Mouse (Mus musculus) ZHBTc4 (cell line): ENCODE results near the gene Gm20388.

Source experiments
- DNase-seq: peaks from one replicate; pipeline ENCODE4 v3.0.0-alpha.2; 2011; ENCODE audit warnings: low read depth, low spot score

The Gm20388 gene

DNA sequence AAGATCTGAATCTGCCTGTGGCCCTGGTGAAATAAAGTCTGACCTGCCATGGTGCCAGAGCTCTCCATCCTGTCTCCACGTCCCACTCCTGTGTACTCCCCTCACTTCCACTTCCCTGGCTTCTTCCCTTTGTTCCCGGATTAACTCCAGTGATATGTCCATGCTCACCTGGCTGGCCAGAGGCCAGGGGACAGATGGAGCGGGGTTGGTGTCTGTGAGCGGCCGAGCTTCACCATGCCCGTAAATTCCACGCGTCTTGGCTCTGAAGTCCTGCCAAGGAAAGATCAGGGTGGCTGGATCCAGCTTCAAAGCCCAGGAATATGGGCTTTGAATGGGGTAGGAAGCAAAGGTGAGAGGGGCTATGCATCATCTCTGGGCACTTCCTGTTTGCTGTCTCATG, 256.5 kb downstream of the Gm20388 start:
- DNase-seq, result no peak

DNA sequence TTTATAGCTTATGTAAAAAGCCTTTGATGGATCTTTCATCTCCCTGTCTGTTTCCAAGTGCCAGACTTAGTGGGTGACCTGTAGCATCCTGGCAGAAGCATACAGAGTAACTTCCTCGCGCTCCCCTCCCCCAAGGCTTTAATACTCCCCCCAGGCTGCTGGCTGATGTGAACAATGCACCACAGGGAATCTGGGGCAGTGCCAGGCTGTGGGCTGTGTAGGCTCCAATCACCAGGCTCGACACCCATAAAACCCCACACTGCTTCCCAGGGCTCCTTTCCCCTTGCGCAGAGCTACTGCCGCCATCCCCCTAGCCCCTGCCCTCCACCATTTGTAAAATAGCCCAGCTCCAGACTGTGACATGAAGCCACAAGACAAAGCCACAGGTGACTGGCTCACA, 257.2 kb downstream of the Gm20388 start:
- no peak for DNase-seq

GRCm38 (mm10) chr8:120169119-120169518, 258.5 kb downstream of the Gm20388 start:
- DNase-seq, result no peak

- DNase-seq, result no peak
Measured at GRCm38 (mm10) chr8:120173195-120173594, 262.6 kb downstream of the Gm20388 start.

DNA sequence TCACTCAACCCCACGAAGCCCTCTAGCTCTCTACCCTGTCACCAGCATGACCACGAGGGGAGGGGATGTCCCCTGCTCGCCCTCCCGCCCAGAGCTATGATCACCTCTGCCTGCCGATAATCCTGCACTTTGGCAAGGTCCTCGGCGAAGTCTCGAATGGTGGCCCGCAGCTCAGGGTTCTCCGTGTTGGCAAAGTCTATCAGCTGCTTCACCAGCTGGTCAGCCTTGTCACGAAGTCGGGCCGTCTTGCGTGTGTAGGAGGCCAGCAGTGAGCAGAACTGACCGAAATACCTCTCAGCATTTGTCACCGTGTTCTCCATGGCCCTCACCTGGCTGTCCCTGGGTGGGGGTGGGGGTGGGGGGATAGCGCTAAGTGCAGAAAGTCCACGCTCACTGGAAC, 264.0 kb downstream of the Gm20388 start:
- DNase-seq, result no peak

GRCm38 (mm10) chr8:120176605-120177004, 266.0 kb downstream of the Gm20388 start:
- no peak for DNase-seq

DNA sequence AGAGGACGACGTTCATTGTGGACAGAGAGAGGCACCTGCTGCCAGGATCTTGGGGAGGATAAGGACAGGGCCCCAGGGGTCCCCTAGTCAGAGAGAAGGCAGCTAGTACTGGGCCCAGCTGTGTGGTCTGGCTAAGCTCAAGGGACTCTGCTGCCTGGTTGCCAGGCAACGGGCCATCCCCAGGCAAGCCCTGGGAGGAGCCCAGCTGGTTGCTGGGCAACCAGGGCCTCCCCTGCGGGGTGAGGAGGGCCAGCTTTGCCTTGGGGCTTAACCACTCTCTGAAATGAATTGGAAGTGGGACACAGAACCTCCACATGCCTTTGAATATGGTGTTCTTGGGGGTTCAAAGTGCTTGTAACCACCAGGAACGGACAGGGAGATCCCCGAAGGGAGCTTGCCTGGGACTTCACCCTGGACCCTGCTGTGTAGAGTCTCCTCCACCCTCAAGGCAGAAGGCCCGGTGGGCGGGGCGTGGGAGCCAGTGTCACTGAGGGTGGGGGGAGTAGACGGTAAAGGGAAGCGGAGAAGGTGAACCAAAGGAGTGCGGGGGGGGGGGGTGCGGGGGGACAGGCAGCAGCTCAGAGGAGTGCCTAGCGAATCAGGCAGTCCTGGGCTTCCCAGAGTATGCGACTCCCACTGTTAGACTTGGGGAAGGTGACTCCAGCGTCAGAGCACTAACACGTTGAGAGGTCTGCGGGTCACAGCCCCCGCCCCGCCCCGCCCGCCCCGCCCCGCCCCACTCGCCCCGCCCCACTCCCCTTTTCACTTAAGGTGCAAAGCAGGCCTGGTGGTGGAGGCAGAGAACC, 266.9 kb downstream of the Gm20388 start, which contains the start of gene Fam92b:
Fam92b (minus strand) TSS at position 149 of the 806 bp plus-strand sequence.
- peak; percentile 93 for DNase-seq

- no peak for DNase-seq
Measured at GRCm38 (mm10) chr8:120178124-120178514, 267.5 kb downstream of the Gm20388 start.

DNA sequence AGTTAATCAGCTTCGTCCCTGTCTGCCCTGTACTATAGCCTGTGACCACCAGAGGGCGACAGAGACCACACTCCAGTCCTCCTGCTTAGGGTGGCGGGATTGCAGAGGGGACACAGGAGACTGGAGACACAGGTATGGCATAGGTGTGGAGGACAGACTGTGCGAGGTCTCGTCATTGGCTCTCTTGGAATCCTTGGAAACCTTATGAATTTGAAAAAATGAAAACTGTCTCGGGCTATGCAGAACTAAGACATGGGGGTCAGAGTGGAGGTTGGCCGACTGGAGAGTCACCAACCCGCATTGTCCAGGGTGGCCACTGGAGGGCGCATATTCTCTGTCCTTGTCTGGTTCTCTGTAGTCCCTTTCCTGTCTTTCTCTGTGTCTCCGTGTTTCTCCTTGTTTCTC, 268.4 kb downstream of the Gm20388 start:
- peak; percentile 88 for DNase-seq

GRCm38 (mm10) chr8:120180445-120180970, 269.9 kb downstream of the Gm20388 start:
- DNase-seq, result no peak

- DNase-seq, result no peak
Measured at GRCm38 (mm10) chr8:120181274-120181673, 270.6 kb downstream of the Gm20388 start.

- DNase-seq, result no peak
Measured at GRCm38 (mm10) chr8:120181861-120182414, 271.3 kb downstream of the Gm20388 start.

DNA sequence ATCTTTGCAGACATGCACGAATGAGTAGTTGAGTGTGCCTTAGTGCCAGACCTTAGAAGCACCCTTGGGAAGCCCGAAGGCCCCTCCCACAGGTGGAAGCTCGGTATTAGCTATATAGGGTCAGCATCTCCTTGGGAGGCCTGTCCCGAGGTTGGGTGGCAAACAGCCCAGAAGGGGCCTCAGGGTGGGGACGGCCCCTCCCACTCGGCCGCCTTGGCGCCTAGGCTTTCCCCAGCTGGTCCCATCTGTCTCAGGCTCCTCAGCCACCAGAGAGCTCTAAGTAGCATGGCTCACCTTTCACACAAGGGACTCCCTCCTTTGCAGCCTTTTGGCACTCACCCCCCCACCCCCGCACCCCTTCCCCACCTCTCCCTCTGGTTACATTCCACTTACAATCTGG, 273.7 kb downstream of the Gm20388 start:
- DNase-seq, result no peak

DNA sequence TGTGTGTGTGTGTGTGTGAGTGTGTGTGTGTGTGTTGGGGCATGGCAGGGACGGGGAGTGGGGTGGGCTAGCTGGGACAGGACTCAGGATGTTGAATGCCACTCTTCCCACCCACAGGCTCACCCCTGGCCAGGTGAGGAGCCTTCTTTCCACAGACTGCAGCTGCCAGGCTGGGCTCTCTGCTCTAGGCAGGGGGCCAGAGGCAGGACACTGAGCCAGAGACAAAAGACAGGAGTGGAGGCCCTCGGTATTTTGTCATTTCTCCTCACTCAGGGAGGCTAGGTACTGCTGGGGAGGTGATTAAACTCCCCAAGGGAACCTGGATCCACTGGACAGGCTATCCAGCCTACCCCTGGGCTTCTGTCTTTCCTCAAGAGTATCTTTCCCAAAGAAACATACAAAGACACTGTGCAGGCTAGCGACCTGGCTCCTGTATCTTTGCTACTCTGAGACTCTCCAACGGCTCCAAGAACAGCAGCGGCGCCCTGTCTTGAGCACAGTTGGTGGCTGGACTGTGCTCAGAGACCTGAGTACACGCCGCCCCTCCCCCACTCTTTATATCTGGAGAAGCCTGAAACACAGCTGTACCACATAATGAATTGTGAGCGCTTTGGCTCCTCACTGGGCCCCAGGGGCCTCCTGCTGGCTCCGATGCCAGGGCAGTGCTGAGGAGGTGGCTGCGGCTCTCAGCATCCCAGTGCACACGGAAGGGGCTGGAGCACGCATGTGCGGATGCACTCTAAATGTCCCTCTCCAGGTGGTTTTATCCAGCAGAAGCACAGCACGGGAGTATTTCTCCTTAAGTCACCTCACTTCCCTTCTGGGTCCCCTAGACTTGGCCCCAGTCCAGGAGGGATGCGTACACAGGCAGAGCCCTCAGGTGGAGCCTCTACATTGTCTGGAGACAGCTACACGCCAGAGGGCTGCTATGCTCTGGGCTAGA, 274.5 kb downstream of the Gm20388 start:
- no peak for DNase-seq

GRCm38 (mm10) chr8:120186454-120186853, 275.8 kb downstream of the Gm20388 start:
- no peak for DNase-seq

- no peak for DNase-seq
Measured at GRCm38 (mm10) chr8:120188510-120188909, 277.9 kb downstream of the Gm20388 start.

DNA sequence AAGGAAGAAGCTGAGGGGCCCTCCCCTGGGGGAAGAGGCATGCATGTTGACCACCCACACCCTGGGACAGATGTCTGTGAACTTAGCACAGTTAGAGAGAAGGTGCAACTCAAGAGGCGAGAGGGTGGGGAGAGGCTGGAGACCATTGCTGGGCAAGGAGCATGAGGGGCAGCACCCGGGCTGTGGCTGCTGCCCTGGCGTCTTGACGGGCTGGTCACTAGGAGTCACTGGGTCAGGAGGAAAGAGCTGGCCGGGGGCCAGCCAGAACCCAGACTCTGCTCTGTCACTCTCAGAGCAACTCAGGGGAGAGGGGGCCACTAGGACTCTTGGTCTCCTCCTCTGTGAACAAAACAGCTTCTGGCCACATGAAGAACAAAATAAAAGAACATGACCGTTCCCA, 278.8 kb downstream of the Gm20388 start:
- no peak for DNase-seq

DNA sequence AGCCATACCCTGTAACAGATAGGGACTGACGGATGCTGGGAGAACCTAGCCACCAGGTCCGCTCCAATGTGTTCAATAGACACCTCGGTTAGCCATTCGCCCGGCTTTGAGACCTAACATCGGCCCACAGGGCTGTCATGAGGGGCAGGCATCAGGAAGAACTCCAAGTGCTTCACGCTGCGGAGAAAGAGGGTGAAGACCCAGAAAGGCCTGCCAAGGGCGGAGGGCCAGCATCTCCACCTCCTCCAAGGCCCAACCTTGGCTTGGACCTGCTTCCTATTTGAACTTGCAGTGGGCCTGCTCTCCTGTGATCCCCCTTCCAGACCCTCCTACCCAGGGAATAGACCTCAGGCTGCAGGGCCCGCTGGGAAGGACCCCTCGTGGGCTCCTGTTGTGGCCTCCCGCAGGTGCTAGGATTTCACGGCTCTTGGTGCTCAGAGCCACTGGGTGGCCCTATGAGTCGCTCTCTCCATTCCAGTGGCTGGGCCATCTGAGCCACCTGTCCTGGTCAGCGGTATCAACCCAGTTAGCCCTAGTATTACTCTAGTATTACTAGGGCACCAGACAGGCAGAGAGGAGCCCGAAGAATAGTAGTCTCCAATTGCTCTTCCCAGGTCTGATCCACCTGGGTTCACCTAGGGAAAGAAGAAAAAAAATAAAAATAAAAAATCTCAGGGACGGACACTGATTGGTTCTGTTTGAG, 279.6 kb downstream of the Gm20388 start:
- DNase-seq, result no peak

- DNase-seq, result no peak
Measured at GRCm38 (mm10) chr8:120190810-120191413, 280.3 kb downstream of the Gm20388 start.

DNA sequence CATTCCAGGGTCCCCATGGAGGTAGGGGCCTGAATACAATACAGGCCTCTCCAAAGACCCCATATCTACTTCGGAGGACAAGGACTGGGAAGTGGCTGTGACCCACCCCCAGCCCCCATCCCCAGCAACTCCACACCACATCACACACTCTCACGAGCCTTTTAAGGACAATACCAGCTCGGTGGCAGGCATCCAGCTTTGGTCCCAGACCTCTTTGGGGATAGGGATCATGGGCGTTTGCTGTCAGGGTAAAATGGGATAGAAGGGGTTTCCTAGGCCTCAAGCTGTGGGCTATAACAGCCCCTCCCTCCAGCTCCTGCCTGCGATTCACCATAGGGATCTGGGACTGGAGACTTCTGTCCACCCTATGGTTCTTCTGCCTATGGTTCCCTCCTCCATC, 281.0 kb downstream of the Gm20388 start:
- no peak for DNase-seq

DNA sequence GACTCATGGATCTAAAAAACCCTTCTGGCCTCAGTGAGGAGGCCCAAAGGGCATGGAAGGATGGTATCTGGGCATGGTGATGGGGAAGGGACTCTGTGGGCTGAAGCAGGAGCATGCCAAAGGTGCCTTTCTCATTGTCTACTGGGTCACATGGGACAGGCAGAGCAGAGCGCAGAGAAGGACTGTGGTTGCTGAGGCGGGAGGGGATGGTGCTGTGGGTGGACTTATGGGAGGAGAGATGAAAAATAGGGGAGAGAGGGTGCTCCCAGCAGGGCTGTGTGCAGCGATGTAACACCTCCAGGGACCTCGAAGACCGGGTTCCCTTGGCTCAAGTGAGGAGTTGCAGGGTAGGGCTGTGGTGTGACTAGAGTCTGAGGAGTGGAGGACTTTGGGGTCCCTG, 281.5 kb downstream of the Gm20388 start:
- DNase-seq, result no peak
